Mouse (Mus musculus): ENCODE measurements around the gene Sort1. TPM values are rescaled to one million over a fixed set of nuclear protein-coding genes. Genes with fewer than 3 reads are reported as not detected.

Sort1 gene
- polyA plus RNA-seq, 1 experiment: not detected

DNA sequence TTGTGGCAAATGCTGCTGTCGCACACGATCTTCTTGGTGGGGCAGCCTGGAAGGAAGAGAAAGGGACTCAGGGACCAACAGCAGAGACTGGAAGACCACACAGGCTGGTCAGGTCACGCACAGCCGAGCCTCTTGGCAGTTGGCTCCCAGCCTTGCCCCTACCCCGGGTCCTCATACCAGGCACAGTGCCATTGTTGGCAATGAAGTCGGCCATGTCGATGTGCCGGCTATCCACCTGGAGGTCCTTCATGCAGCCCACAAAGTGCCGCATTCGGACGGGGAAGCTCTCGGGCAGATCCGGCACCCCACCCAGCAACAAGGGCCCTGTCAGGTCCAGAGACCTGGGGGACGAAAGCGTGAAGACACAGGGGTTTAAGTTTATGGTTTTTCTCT, 118.6 kb downstream of the Sort1 start:
- Histone ChIP-seq H3K4me3 (ENCODE audit: insufficient read depth, low read depth, low read length) (no peak overlapping the region), H3K4me1 (ENCODE audit: control insufficient read depth, insufficient read depth, low read length) (peaks cover 39% of the 10 kb centered on the region), H3K27ac (ENCODE audit: insufficient read depth, low read depth, low read length) (no peak overlapping the region)
- TF ChIP-seq POLR2A (IDR thresholded peaks at IDR 0.05; ENCODE audit: insufficient read depth, low read depth, low read length): no peak
- no peak for TF ChIP-seq CTCF (IDR thresholded peaks at IDR 0.05; ENCODE audit: insufficient read depth, low read depth, low read length)
- WGBS: 63% methylated on average over 15 of the region's 15 CpGs

- TF ChIP-seq CTCF (IDR thresholded peaks at IDR 0.05; ENCODE audit: insufficient read depth, low read depth, low read length) (no peak), POLR2A (IDR thresholded peaks at IDR 0.05; ENCODE audit: insufficient read depth, low read depth, low read length) (no peak)
- WGBS: 28% methylated on average over 14 of the region's 14 CpGs
- Histone ChIP-seq H3K4me3 (ENCODE audit: insufficient read depth, low read depth, low read length) (no peak overlapping the region), H3K4me1 (ENCODE audit: control insufficient read depth, insufficient read depth, low read length) (peaks cover 60% of the 10 kb centered on the region), H3K27ac (ENCODE audit: insufficient read depth, low read depth, low read length) (peak overlapping the region; percentile 68)
These were observed 121.8 kb downstream of the Sort1 start for GRCm38 (mm10) chr3:108405536-108406305.

- Histone ChIP-seq H3K27ac (ENCODE audit: insufficient read depth, low read depth, low read length) (peak overlapping the region; percentile 68), H3K4me1 (ENCODE audit: control insufficient read depth, insufficient read depth, low read length) (peaks cover 66% of the 10 kb centered on the region), H3K4me3 (ENCODE audit: insufficient read depth, low read depth, low read length) (no peak overlapping the region)
- 49% methylated on average over 24 of the region's 24 CpGs for WGBS
- TF ChIP-seq CTCF (IDR thresholded peaks at IDR 0.05; ENCODE audit: insufficient read depth, low read depth, low read length) (no peak), POLR2A (IDR thresholded peaks at IDR 0.05; ENCODE audit: insufficient read depth, low read depth, low read length) (no peak)
These were observed 122.5 kb downstream of the Sort1 start for GRCm38 (mm10) chr3:108406306-108406885.

- Histone ChIP-seq H3K4me1 (ENCODE audit: control insufficient read depth, insufficient read depth, low read length) (peaks cover 75% of the 10 kb centered on the region), H3K27ac (ENCODE audit: insufficient read depth, low read depth, low read length) (no peak overlapping the region), H3K4me3 (ENCODE audit: insufficient read depth, low read depth, low read length) (no peak overlapping the region)
- WGBS: 57% methylated on average over 8 of the region's 8 CpGs
- TF ChIP-seq POLR2A (IDR thresholded peaks at IDR 0.05; ENCODE audit: insufficient read depth, low read depth, low read length) (no peak), CTCF (IDR thresholded peaks at IDR 0.05; ENCODE audit: insufficient read depth, low read depth, low read length) (no peak)
These were observed 124.7 kb downstream of the Sort1 start for GRCm38 (mm10) chr3:108408517-108409008.

GRCm38 (mm10) chr3:108409656-108410358, 125.9 kb downstream of the Sort1 start:
- Histone ChIP-seq H3K4me3 (ENCODE audit: insufficient read depth, low read depth, low read length) (peak overlapping the region; percentile 8), H3K4me1 (ENCODE audit: control insufficient read depth, insufficient read depth, low read length) (peaks cover 84% of the 10 kb centered on the region), H3K27ac (ENCODE audit: insufficient read depth, low read depth, low read length) (no peak overlapping the region)
- TF ChIP-seq POLR2A (IDR thresholded peaks at IDR 0.05; ENCODE audit: insufficient read depth, low read depth, low read length) (no peak), CTCF (IDR thresholded peaks at IDR 0.05; ENCODE audit: insufficient read depth, low read depth, low read length) (no peak)
- 23% methylated on average over 8 of the region's 8 CpGs for WGBS

- peak overlapping the region; percentile 8 for H3K4me3 ChIP-seq (ENCODE audit: insufficient read depth, low read depth, low read length)
- TF ChIP-seq POLR2A (IDR thresholded peaks at IDR 0.05; ENCODE audit: insufficient read depth, low read depth, low read length) (no peak), CTCF (IDR thresholded peaks at IDR 0.05; ENCODE audit: insufficient read depth, low read depth, low read length) (no peak)
- WGBS: 9% methylated on average over 5 of the region's 5 CpGs
- H3K4me1 ChIP-seq (ENCODE audit: control insufficient read depth, insufficient read depth, low read length): peaks cover 84% of the 10 kb centered on the region
- H3K27ac ChIP-seq (ENCODE audit: insufficient read depth, low read depth, low read length): no peak overlapping the region
These were observed 126.5 kb downstream of the Sort1 start for GRCm38 (mm10) chr3:108410359-108410714.

Other genes with a start within 250 kb of the Sort1 start
- gene Gstm4, start 239.2 kb upstream of the Sort1 start, polyA plus RNA-seq (2012; ENCODE audit: insufficient read depth, insufficient read length, low replicate concordance, missing spikeins): not detected in 2 replicates
- gene Ampd2, start 197.4 kb upstream of the Sort1 start, polyA plus RNA-seq (2012; ENCODE audit: insufficient read depth, insufficient read length, low replicate concordance, missing spikeins): not detected in 2 replicates
- not detected in 2 replicates for gene Gnat2, start 191.3 kb upstream of the Sort1 start, polyA plus RNA-seq (2012; ENCODE audit: insufficient read depth, insufficient read length, low replicate concordance, missing spikeins)
- not detected in 2 replicates for gene Gnai3, start 137.9 kb upstream of the Sort1 start, polyA plus RNA-seq (2012; ENCODE audit: insufficient read depth, insufficient read length, low replicate concordance, missing spikeins)
- gene Gpr61, start 129.2 kb upstream of the Sort1 start, polyA plus RNA-seq (2012; ENCODE audit: insufficient read depth, insufficient read length, low replicate concordance, missing spikeins): not detected in 2 replicates
- gene Amigo1, start 97.7 kb upstream of the Sort1 start, polyA plus RNA-seq (2012; ENCODE audit: insufficient read depth, insufficient read length, low replicate concordance, missing spikeins): 177 and 487 TPM in 2 replicates
- not detected in 2 replicates for gene Cyb561d1, start 82.9 kb upstream of the Sort1 start, polyA plus RNA-seq (2012; ENCODE audit: insufficient read depth, insufficient read length, low replicate concordance, missing spikeins)
- gene Atxn7l2, start 73.1 kb upstream of the Sort1 start, polyA plus RNA-seq (2012; ENCODE audit: insufficient read depth, insufficient read length, low replicate concordance, missing spikeins): not detected in 2 replicates
- not detected in 2 replicates for gene Sypl2, start 57.4 kb upstream of the Sort1 start, polyA plus RNA-seq (2012; ENCODE audit: insufficient read depth, insufficient read length, low replicate concordance, missing spikeins)
- not detected in 2 replicates for gene Psma5, start 27.2 kb upstream of the Sort1 start, polyA plus RNA-seq (2012; ENCODE audit: insufficient read depth, insufficient read length, low replicate concordance, missing spikeins)
- not detected in 2 replicates for gene Mybphl, start 80.8 kb downstream of the Sort1 start, polyA plus RNA-seq (2012; ENCODE audit: insufficient read depth, insufficient read length, low replicate concordance, missing spikeins)
- gene Psrc1, start 99.8 kb downstream of the Sort1 start, polyA plus RNA-seq (2012; ENCODE audit: insufficient read depth, insufficient read length, low replicate concordance, missing spikeins): not detected in 2 replicates
- not detected in 2 replicates for gene Celsr2, start 131.5 kb downstream of the Sort1 start, polyA plus RNA-seq (2012; ENCODE audit: insufficient read depth, insufficient read length, low replicate concordance, missing spikeins)
- 343 TPM in 1 of 2 replicates, not detected in the other for gene Sars, start 161.1 kb downstream of the Sort1 start, polyA plus RNA-seq (2012; ENCODE audit: insufficient read depth, insufficient read length, low replicate concordance, missing spikeins)

All from olfactory bulb, adult 2 months (tissue).